Mouse (Mus musculus) bone marrow, adult 2 months (tissue): Measurements from ENCODE around the gene Xylt2. TPM values are rescaled to one million over a fixed set of nuclear protein-coding genes. Genes with fewer than 3 reads are reported as not detected.

Source experiments
- H3K27ac ChIP-seq: fragments of 200-500 bp; 2 replicates; pipeline ENCODE4 v1.5.1; 2012; ENCODE audit warnings: low read depth, mild to moderate bottlenecking, control low read depth, inconsistent platforms, low read length; ENCODE audit not compliant: control insufficient read depth, poor library complexity, insufficient read depth
- H3K4me1 ChIP-seq: fragments of 200-500 bp; 2 replicates; pipeline ENCODE4 v1.6.1; 2011; ENCODE audit warnings: low read length; ENCODE audit not compliant: control insufficient read depth, insufficient read depth
- H3K4me3 ChIP-seq: fragments of 200-500 bp; replicated peaks from 2 replicates; pipeline ENCODE3; 2011; ENCODE audit warnings: mild to moderate bottlenecking, low read depth, low read length, control low read depth; ENCODE audit not compliant: control insufficient read depth
- CTCF ChIP-seq: fragments of 200-500 bp; IDR thresholded peaks from 2 replicates; pipeline ENCODE4 v1.5.1; 2011; ENCODE audit warnings: low read length, control low read depth; ENCODE audit not compliant: control insufficient read depth, insufficient read depth
- POLR2A ChIP-seq: fragments of 200-500 bp; IDR thresholded peaks from 2 replicates; pipeline ENCODE4 v1.6.1; 2011; ENCODE audit warnings: low read depth, mild to moderate bottlenecking, control low read depth, low read length, borderline replicate concordance; ENCODE audit not compliant: control insufficient read depth
- WGBS: fragments of 180-500 bp; shearing (Covaris S2); methylation state at CpG from one replicate; pipeline ENCODE4 v1.1.7; 2018; 5-methylcytosine and 5-hydroxymethylcytosine counted together
- polyA plus RNA-seq: library from polyadenylated mRNA; stranded (reverse); fragments of >200 nt; gene quantifications from 2 replicates; pipeline ENCODE4 v1.2.4, GENCODE M21; 2011; ENCODE audit warnings: low replicate concordance; ENCODE audit not compliant: missing spikeins, insufficient read depth, insufficient read length

Xylt2 gene
- polyA plus RNA-seq, 1 experiment = 7.4 TPM

- no peak for TF ChIP-seq CTCF
- no peak for TF ChIP-seq POLR2A
- H3K4me1 ChIP-seq = no peaks in the 10 kb centered on the region
- H3K27ac ChIP-seq = no peak overlapping the region
- no peak overlapping the region for H3K4me3 ChIP-seq
- WGBS = 86% methylated on average over 4 of the region's 4 CpGs
Measured at GRCm38 (mm10) chr11:94614603-94615002, 62.7 kb downstream of the Xylt2 start.

Other genes with a start within 250 kb of the Xylt2 start
- 13.7 and 26.8 TPM in 2 replicates for gene Cacna1g, start 203.3 kb downstream of the Xylt2 start, polyA plus RNA-seq
- not detected in 2 replicates for gene Spata20, start 191.3 kb downstream of the Xylt2 start, polyA plus RNA-seq
- gene Epn3, start 177.5 kb downstream of the Xylt2 start, polyA plus RNA-seq = not detected in 2 replicates
- gene Mycbpap, start 155.8 kb downstream of the Xylt2 start, polyA plus RNA-seq = 3.4 TPM in 1 of 2 replicates, not detected in the other
- 1.4 and 2.3 TPM in 2 replicates for gene Rsad1, start 128.3 kb downstream of the Xylt2 start, polyA plus RNA-seq
- 0.97 TPM in 1 of 2 replicates, not detected in the other for gene Chad, start 112.5 kb downstream of the Xylt2 start, polyA plus RNA-seq
- gene Acsf2, start 75.6 kb downstream of the Xylt2 start, polyA plus RNA-seq = 5.9 and 13.6 TPM in 2 replicates
- 16.6 and 26.1 TPM in 2 replicates for gene Lrrc59, start 47.7 kb downstream of the Xylt2 start, polyA plus RNA-seq
- gene Mrpl27, start 23.7 kb downstream of the Xylt2 start, polyA plus RNA-seq = 24.6 and 30.4 TPM in 2 replicates
- 9.2 and 15.3 TPM in 2 replicates for gene Eme1, start 23.6 kb downstream of the Xylt2 start, polyA plus RNA-seq
- not detected in 2 replicates for gene Gm11541, start 27.0 kb upstream of the Xylt2 start, polyA plus RNA-seq
- gene Cdc34b, start 64.3 kb upstream of the Xylt2 start, polyA plus RNA-seq = not detected in 2 replicates
- not detected in 2 replicates for gene Tmem92, start 105.2 kb upstream of the Xylt2 start, polyA plus RNA-seq